Mouse (Mus musculus) cortical plate, adult 2 months (tissue): ENCODE measurements at regions not wholly inside any gene's neighbourhood (a gene's known extent, or its start where the extent isn't known, plus 50 kb on each side); places are given as distances from the start of the nearest gene placed in this dataset.

Experiments used
- H3K27ac ChIP-seq: fragments of 200-500 bp; 2 replicates; pipeline ENCODE4 v1.5.1; 2012; ENCODE audit warnings: low read length, control low read depth, inconsistent platforms; ENCODE audit not compliant: insufficient read depth
- H3K4me1 ChIP-seq: fragments of 200-500 bp; 2 replicates; pipeline ENCODE4 v1.6.1; 2011; ENCODE audit warnings: low read length; ENCODE audit not compliant: control insufficient read depth, insufficient read depth
- H3K4me3 ChIP-seq: fragments of 200-500 bp; 2 replicates; pipeline ENCODE4 v1.5.1; 2011; ENCODE audit warnings: mild to moderate bottlenecking, low read length, control low read depth; ENCODE audit not compliant: insufficient read depth
- CTCF ChIP-seq: fragments of 200-500 bp; IDR thresholded peaks from 2 replicates; pipeline ENCODE4 v1.5.1; 2011; ENCODE audit warnings: mild to moderate bottlenecking, control low read depth, low read length; ENCODE audit not compliant: insufficient read depth; ENCODE audit errors: extremely low read depth
- POLR2A ChIP-seq: fragments of 200-500 bp; IDR thresholded peaks from 2 replicates; pipeline ENCODE4 v1.6.1; 2011; ENCODE audit warnings: mild to moderate bottlenecking, low read length, control low read depth; ENCODE audit not compliant: insufficient read depth; ENCODE audit errors: extremely low read depth

DNA sequence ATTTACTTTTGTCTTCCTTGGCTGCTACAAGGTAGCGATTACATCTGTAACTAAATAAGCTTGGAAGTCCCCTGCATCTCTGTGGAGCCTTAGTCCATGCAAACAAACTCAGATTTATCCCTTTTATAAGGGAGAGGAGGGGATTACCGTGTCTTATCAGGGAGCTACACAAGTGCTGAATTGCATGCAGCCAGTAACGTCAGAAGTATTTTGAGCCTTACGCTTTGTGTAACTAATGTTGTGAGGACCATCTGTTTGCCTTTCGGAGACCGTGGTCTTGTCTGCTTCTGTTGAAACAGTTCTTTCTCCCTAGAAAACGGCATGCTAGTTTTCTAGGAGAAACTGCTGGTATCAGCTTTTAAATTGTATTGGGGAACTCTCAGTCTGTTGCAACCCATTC lies 58.0 kb upstream of the Dmrta1 start:
- Histone ChIP-seq H3K4me3 (no peak overlapping the region), H3K4me1 (no peaks in the 10 kb centered on the region), H3K27ac (no peak overlapping the region)
- TF ChIP-seq CTCF (no peak), POLR2A (no peak)

GRCm38 (mm10) chr4:89604721-89605120 lies 74.5 kb upstream of the Dmrta1 start:
- TF ChIP-seq CTCF (no peak), POLR2A (no peak)
- Histone ChIP-seq H3K4me1 (no peaks in the 10 kb centered on the region), H3K4me3 (no peak overlapping the region), H3K27ac (no peak overlapping the region)

DNA sequence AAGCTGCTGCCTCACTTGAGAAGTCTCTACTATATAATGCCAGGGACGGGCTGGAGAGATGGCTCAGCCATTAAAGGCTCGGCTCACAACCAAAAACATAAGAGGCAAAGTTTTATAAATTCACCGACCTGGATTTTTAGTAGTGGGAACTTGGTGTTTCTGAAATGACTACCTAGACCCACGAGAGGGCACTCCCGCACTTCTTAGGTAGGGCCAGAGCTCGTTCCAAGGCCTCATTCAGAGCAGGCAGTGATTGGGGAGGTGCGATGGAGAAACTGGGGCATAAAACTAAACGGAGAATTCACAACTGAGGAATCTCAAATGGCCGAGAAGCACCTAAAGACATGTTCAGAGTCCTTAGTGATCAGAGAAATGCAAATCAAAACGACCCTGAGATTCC lies 103.7 kb upstream of the Dmrta1 start:
- Histone ChIP-seq H3K27ac (no peak overlapping the region), H3K4me3 (no peak overlapping the region), H3K4me1 (no peaks in the 10 kb centered on the region)
- no peak for TF ChIP-seq POLR2A
- TF ChIP-seq CTCF, result peak; percentile 75

DNA sequence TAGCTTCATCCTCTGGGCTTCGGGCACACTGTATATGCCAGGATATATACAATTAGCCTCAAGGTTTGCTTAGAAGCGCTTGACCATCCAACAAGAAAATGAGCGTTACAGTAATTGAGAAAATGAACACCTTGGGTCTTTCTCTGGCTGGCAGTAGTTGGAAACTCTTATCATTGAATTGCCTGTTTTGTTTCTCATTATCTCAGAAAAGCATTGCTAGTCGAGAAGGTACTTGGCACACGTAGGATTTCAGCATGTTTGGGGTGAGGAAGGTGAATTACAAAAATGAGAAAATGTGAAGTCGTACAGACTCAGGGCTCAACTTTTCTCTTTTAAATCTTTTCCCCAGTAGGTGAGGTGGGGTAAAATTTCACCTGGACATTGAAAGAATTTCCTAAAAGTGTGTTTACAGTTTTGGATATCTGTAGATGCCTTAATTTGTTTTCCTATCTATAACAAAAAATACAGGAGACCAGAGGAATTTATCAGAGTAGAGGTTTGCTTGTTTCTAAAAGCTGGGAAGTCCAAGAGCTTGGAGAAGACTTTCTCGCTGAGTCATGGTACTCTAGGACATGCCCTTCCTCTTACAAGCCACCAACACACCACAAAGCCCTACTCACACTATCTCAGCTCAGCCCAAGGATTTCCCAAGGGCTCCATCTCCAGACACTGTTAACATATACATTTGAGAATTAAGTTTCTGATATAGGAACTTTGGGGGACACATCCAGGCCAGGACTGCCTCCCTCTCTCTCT lies 124.3 kb upstream of the Dmrta1 start:
- H3K4me3 ChIP-seq, result no peak overlapping the region
- no peak for TF ChIP-seq CTCF
- no peak for TF ChIP-seq POLR2A
- H3K4me1 ChIP-seq, result no peaks in the 10 kb centered on the region
- H3K27ac ChIP-seq, result no peak overlapping the region

GRCm38 (mm10) chr4:89552556-89552955 lies 126.7 kb upstream of the Dmrta1 start:
- Histone ChIP-seq H3K4me3 (no peak overlapping the region), H3K27ac (no peak overlapping the region), H3K4me1 (no peaks in the 10 kb centered on the region)
- TF ChIP-seq POLR2A, result no peak
- TF ChIP-seq CTCF, result no peak

DNA sequence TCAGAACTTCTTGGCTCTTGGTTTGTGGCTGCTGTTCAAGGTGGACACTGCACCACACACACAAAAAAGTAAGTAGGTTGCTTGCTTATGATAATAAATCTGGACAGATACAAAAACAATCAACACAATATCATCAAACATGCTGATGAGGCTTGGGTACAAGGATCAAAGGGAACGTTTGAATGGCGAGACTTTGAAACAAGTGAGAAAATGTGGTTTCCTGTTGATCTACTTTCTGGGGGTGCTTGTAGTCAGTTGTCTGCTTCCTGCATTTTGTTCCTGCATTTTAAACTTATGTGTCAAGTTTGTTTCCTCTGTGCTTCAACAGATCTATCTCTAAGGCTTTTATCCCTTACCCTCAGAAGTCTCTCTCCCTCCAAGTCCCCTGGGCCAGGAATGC lies 128.7 kb upstream of the Dmrta1 start:
- Histone ChIP-seq H3K4me1 (no peaks in the 10 kb centered on the region), H3K4me3 (no peak overlapping the region), H3K27ac (no peak overlapping the region)
- TF ChIP-seq POLR2A (no peak), CTCF (no peak)

- TF ChIP-seq CTCF, result peak; percentile 69
- no peak for TF ChIP-seq POLR2A
- H3K4me1 ChIP-seq, result peaks cover 2% of the 10 kb centered on the region; the same call in 1 of the 2 replicates
- no peak overlapping the region for H3K4me3 ChIP-seq
- H3K27ac ChIP-seq, result no peak overlapping the region
Observed at GRCm38 (mm10) chr4:89532462-89532861, 146.8 kb upstream of the Dmrta1 start.

GRCm38 (mm10) chr4:89530050-89530911 lies 149.0 kb upstream of the Dmrta1 start:
- no peak for TF ChIP-seq POLR2A
- no peak for TF ChIP-seq CTCF
- peaks cover 2% of the 10 kb centered on the region; the same call in 1 of the 2 replicates for H3K4me1 ChIP-seq
- H3K27ac ChIP-seq, result no peak overlapping the region
- no peak overlapping the region for H3K4me3 ChIP-seq

GRCm38 (mm10) chr4:89527966-89528365 lies 151.3 kb upstream of the Dmrta1 start:
- H3K27ac ChIP-seq, result no peak overlapping the region

More at GRCm38 (mm10) chr4:89527966-89528365, 151.3 kb upstream of the Dmrta1 start:
- TF ChIP-seq POLR2A, result no peak
- no peak for TF ChIP-seq CTCF
- H3K4me1 ChIP-seq, result peaks cover 2% of the 10 kb centered on the region; the same call in 1 of the 2 replicates
- H3K4me3 ChIP-seq, result no peak overlapping the region
